Mouse (Mus musculus): ENCODE data around the gene Tapbpl.

Tapbpl gene

GRCm38 (mm10) chr6:125196301-125196700 is 35.4 kb downstream of the Tapbpl start:
- no peak for DNase-seq (ENCODE audit: low spot score in 2 of 2)

DNA sequence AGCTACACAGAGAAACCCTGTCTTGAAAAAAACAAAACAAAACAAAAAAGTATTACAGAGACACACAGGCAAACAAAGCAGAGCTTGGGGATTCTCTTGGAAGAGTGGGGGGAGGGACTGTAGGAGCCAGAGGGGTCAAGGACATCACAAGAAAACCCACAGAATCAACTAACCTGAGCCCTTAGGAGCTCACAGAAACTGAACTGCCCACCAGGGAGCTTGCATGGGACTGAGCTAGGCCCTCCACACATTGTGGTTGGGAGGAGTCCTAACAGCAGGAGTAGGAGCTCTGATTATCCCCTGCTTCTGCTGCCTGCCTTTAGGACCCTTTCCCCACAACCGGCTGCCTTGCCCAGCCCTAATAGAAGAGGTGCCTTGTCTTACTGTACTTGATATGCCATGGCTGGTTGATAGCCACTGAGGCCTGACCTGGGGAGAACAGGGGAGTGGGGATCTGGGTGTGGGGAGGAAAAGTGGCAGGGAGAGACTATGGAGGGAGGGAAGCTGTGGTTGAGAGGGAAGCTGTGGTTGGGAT is 36.1 kb downstream of the Tapbpl start:
- DNase-seq (ENCODE audit: low spot score in 2 of 2) = no peak

GRCm38 (mm10) chr6:125193390-125193789 is 38.3 kb downstream of the Tapbpl start:
- no peak for DNase-seq (ENCODE audit: low spot score in 2 of 2)

- DNase-seq (ENCODE audit: low spot score in 2 of 2) = no peak
Measured at GRCm38 (mm10) chr6:125192841-125193240, 38.8 kb downstream of the Tapbpl start.

GRCm38 (mm10) chr6:125192016-125192714 is 39.5 kb downstream of the Tapbpl start:
- DNase-seq (ENCODE audit: low spot score in 2 of 2) = peak; percentile 92 to 94

- peak; percentile 95 to 97 for DNase-seq (ENCODE audit: low spot score in 2 of 2)
Measured at GRCm38 (mm10) chr6:125191332-125192015, 40.2 kb downstream of the Tapbpl start, which contains the start of the genes Ncapd2 and Mrpl51. TSS of gene Ncapd2 (minus strand) at chr6:125191701. TSS of gene Mrpl51 (plus strand) at chr6:125191801.

GRCm38 (mm10) chr6:125190816-125191215 is 40.8 kb downstream of the Tapbpl start:
- no peak for DNase-seq (ENCODE audit: low spot score in 2 of 2)

DNA sequence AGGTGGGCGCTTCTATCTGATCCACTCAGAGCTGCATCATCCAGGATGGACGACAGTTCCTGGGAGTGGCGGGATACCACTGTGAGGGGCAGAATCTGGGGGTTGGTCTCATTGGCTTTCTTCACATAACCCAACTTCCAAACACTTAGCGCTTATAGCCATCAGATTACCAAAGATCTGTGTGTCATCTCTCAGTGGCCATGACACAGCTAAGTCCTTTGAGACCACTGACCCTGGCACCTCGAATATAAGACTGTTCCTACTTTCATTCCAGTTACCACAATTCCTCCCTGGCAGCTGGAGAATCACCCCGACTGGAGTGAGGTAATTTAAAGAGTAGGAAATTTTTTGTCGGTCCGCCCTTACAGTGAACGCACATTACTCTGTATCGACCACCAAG is 45.5 kb downstream of the Tapbpl start:
- DNase-seq (ENCODE audit: low spot score in 2 of 2) = no peak

DNA sequence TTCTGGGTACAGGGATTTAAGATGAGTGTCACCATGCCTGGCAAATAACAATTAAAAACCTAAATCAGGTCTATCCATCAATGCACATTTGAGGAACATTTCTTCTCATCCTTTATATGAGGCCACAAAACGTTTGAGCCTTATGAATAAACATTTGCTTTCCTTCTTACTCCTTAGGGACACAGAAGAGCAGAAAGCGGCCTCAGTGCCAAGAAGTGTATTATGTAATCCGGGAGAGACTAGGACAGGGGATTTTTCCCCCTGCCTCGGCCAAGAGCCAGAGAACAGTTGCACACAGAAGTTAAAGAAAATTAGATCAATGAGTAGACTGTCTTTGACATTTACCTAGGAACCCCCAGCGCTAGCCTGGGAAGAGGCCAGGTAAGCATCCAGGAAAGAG is 49.5 kb downstream of the Tapbpl start:
- DNase-seq (ENCODE audit: low spot score in 2 of 2) = no peak

GRCm38 (mm10) chr6:125179601-125180000 is 52.1 kb downstream of the Tapbpl start:
- no peak for DNase-seq (ENCODE audit: low spot score in 2 of 2)

GRCm38 (mm10) chr6:125175469-125175868 is 56.2 kb downstream of the Tapbpl start:
- no peak for DNase-seq (ENCODE audit: low spot score in 2 of 2)
